In the genomic region with DNA sequence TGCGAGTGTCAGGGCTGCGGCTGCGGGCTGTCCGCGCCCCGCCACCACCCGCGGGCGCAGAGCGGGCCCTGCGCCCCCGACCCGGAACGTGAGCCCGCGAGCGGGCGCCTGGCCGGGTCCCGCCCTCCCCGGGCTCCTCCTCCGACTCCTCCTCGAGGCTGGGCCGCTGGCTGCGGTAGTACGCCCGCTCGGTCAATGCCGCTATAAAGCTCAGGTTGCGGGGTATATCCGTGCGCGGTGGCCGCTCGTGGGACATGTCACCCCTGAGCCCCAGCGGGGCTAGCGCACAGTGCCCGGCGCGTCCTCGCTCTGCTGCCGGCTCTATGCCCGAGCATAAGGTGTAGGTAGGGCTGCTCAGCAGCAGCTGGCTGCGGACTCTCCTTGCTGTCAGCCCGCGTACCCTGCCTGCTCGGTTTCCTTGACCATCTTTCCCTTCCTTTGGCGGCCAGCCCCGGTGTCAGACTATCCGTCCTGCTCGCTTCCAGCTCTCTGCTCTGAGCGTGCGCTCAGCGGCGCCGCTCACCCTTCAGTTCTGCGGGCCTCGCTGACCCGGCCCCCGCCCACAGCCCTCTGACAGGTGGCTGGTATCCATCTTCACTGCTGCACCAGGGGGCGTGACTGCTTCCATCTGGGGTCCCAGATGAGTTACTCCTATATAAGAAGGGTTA, we compare ENCODE assay signal across 7 mouse cellular contexts. TPM values are rescaled to one million over a fixed set of nuclear protein-coding genes. Genes with fewer than 3 reads are reported as not detected.
DNase-seq lines count a peak whose midpoint lies in the region; ATAC-seq lines count a peak whose summit lies in the region.

A gene (minus strand): TSS at position 503 of the 668 bp plus-strand sequence.

- under 1% methylated on average over 51 of the region's 61 CpGs for whole genome bisulfite sequencing in hindbrain, embryonic 16.5 days

- H3K36me3 ChIP-seq in hindbrain, embryonic 16.5 days (ENCODE audit: control insufficient read depth, insufficient read depth, low read length) = no peaks in the 10 kb centered on the region

- ATAC-seq in activated CD4-positive, CD25-positive, alpha-beta regulatory T cell, adult 4 months = peak; percentile 74
- peak; percentile 75 for ATAC-seq in common myeloid progenitor, adult 5-6 weeks (replicated peaks; ENCODE audit: low read depth, poor library complexity, severe bottlenecking)
- ATAC-seq in hindbrain, embryonic 16.5 days = peak; percentile 84
- peak; percentile 69 for ATAC-seq in megakaryocyte progenitor cell, adult 5-6 weeks (replicated peaks; ENCODE audit: poor library complexity)

- peaks cover 9% of the 10 kb centered on the region for H3K4me1 ChIP-seq in hindbrain, embryonic 16.5 days (ENCODE audit: control insufficient read depth, insufficient read depth, low read depth, low read length)

- peak within 1 kb of the TSS; percentile 96 for H3K27ac ChIP-seq in hindbrain, embryonic 16.5 days (ENCODE audit: low read depth, low read length)

- peak within 1 kb of the TSS; percentile 91 for H3K4me2 ChIP-seq in hindbrain, embryonic 16.5 days (ENCODE audit: low read length)

- no peaks in the 10 kb centered on the region for H3K9me3 ChIP-seq in hindbrain, embryonic 16.5 days (ENCODE audit: control insufficient read depth, low read length)

- peak within 1 kb of the TSS; percentile 83 for H3K4me3 ChIP-seq in hindbrain, embryonic 16.5 days (ENCODE audit: low read length)

- intact Hi-C loops in left cerebral cortex, postnatal 14 days (cut with DNase I) = no loop called here

- DNase-seq in gastrocnemius, adult 8-10 months (ENCODE audit: low spot score in 2 of 2) = peak; percentile 46 to 62
- DNase-seq in left cerebral cortex, postnatal 14 days (ENCODE audit: low spot score in 2 of 2) = peak in 1 of 2 experiments; percentile 58
- DNase-seq in right cerebral cortex, postnatal 36 days (ENCODE audit: low spot score in 2 of 2) = peak; percentile 50 to 63

- no peaks in the 10 kb centered on the region for H3K27me3 ChIP-seq in hindbrain, embryonic 16.5 days (replicated peaks; ENCODE audit: control insufficient read depth, insufficient read depth, low read length)

- peak within 1 kb of the TSS; percentile 97 for H3K9ac ChIP-seq in hindbrain, embryonic 16.5 days (ENCODE audit: low read depth, low read length)

RNA-seq across cellular contexts. Expression of the gene that starts here (rescaled TPM):
- under 1 TPM in 1 of 2 experiments, not detected in 1; 0.93 TPM for polyA plus RNA-seq in activated CD4-positive, CD25-positive, alpha-beta regulatory T cell, adult 4 months (2017; shearing (Covaris generic))
- 5.4 TPM in 1 of 2 replicates, not detected in the other for total RNA-seq in common myeloid progenitor, adult 5-6 weeks (2017)
- 1 to 10 TPM; 3.6 to 5.3 (median 4.0) TPM for total RNA-seq in gastrocnemius, adult 8-10 months (2022)
- polyA plus RNA-seq in hindbrain, embryonic 16.5 days (2015; fragmentation: Nextera tagmentation; extraction: Ambion mirVana) = 4.1 and 5.3 TPM in 2 replicates
- 10 to 100 TPM; 18.2 to 19.1 TPM for total RNA-seq in left cerebral cortex, postnatal 14 days (2021)
- total RNA-seq in megakaryocyte progenitor cell, adult 5-6 weeks (2015) = 19.0 and 26.3 TPM in 2 replicates
- 2.8 and 5.0 TPM in 2 replicates for total RNA-seq in megakaryocyte progenitor cell, adult 5-6 weeks (2017)

Comparison
In these comparisons a context has a peak if more than half of its experiments do, and no peak if none do; other contexts are left out.
1. Peak in ATAC-seq in activated CD4-positive, CD25-positive, alpha-beta regulatory T cell, adult 4 months; RNA of the gene not detected or under 1 TPM.